Mouse (Mus musculus) kidney, embryonic 14.5 days (tissue): ENCODE results near the gene Sephs1. TPM values are rescaled to one million over a fixed set of nuclear protein-coding genes. Genes with fewer than 3 reads are reported as not detected.
"Not testable (repeated sequence)": the region's sequence is repeated elsewhere in the genome, so short reads cannot be mapped to it uniquely, and the experiment has no call there.

Experiments used
- ATAC-seq: fragments of 200-750 bp; cut with Nextera tagmentation; 2 replicates; pipeline ENCODE4 v1.8.0; 2017; ENCODE audit warnings: moderate number of reproducible peaks, mild to moderate bottlenecking, moderate TSS enrichment, moderate library complexity; ENCODE audit not compliant: low FRiP score, low TSS enrichment
- H3K27ac ChIP-seq: fragments of 300-500 bp; sonication (generic); 2 replicates; pipeline ENCODE4 v1.5.1; 2014; ENCODE audit warnings: low read depth, mild to moderate bottlenecking, low read length, moderate library complexity, mixed read lengths
- H3K27me3 ChIP-seq: fragments of 300-500 bp; sonication (generic); 2 replicates; pipeline ENCODE4 v1.6.1; 2014; ENCODE audit warnings: mild to moderate bottlenecking, low read length; ENCODE audit not compliant: control insufficient read depth, insufficient read depth
- H3K36me3 ChIP-seq: fragments of 300-500 bp; sonication (generic); 2 replicates; pipeline ENCODE4 v1.6.1; 2014; ENCODE audit warnings: low read length, mixed read lengths; ENCODE audit not compliant: control insufficient read depth, insufficient read depth
- H3K4me1 ChIP-seq: fragments of 300-500 bp; sonication (generic); 2 replicates; pipeline ENCODE4 v1.6.1; 2014; ENCODE audit warnings: low read length, mixed read lengths; ENCODE audit not compliant: control insufficient read depth, insufficient read depth
- H3K4me2 ChIP-seq: fragments of 300-500 bp; sonication (generic); replicated peaks from 2 replicates; pipeline ENCODE4 v1.6.1; 2014; ENCODE audit warnings: low read depth, mild to moderate bottlenecking, low read length
- H3K4me3 ChIP-seq: fragments of 300-500 bp; sonication (generic); 2 replicates; pipeline ENCODE4 v1.5.1; 2014; ENCODE audit warnings: mild to moderate bottlenecking, low read length
- H3K9ac ChIP-seq: fragments of 300-500 bp; sonication (generic); 2 replicates; pipeline ENCODE4 v1.6.1; 2014; ENCODE audit warnings: low read depth, mild to moderate bottlenecking, low read length, moderate library complexity
- H3K9me3 ChIP-seq: fragments of 300-500 bp; sonication (generic); 2 replicates; pipeline ENCODE4 v1.6.1; 2016; ENCODE audit warnings: low read length; ENCODE audit not compliant: control insufficient read depth
- WGBS: fragments of 180-500 bp; shearing (Covaris S2); extraction: QIAGEN DNeasy Blood & Tissue Kit; methylation state at CpG from one replicate; pipeline ENCODE4 v1.1.7; 2014; 5-methylcytosine and 5-hydroxymethylcytosine counted together
- polyA plus RNA-seq: library from polyadenylated mRNA; unstranded; fragments of >200 nt; fragmentation: Nextera tagmentation; extraction: Ambion mirVana; gene quantifications from 2 replicates; pipeline ENCODE4 v1.2.1, GENCODE M21; 2014

Sephs1 gene
- polyA plus RNA-seq, 1 experiment from 2014 or later = 122 TPM

GRCm38 (mm10) chr2:4937931-4938330 lies 56.6 kb downstream of the Sephs1 start:
- H3K27ac ChIP-seq = no peak overlapping the region
- H3K4me1 ChIP-seq = no peaks in the 10 kb centered on the region
- ATAC-seq = no peak
- no peaks in the 10 kb centered on the region for H3K36me3 ChIP-seq
- no peaks in the 10 kb centered on the region for H3K27me3 ChIP-seq
- 92% methylated on average over 7 of the region's 7 CpGs for WGBS
- no peak overlapping the region for H3K4me3 ChIP-seq
- 0 out of 2 replicates have a peak, but pooled peaks cover 2% of the 10 kb centered on the region for H3K9me3 ChIP-seq
- H3K4me2 ChIP-seq = no peak overlapping the region
- no peak overlapping the region for H3K9ac ChIP-seq

GRCm38 (mm10) chr2:4940861-4941260 lies 59.5 kb downstream of the Sephs1 start:
- Histone ChIP-seq H3K4me1 (no peaks in the 10 kb centered on the region), H3K27me3 (no peaks in the 10 kb centered on the region), H3K9me3 (peaks cover 8% of the 10 kb centered on the region; the same call in 1 of the 2 replicates), H3K36me3 (no peaks in the 10 kb centered on the region), H3K27ac (no peak overlapping the region), H3K4me3 (no peak overlapping the region), H3K9ac (no peak overlapping the region), H3K4me2 (no peak overlapping the region)
- 89% methylated on average over 11 of the region's 11 CpGs for WGBS
- ATAC-seq = no peak

GRCm38 (mm10) chr2:4949691-4950090 lies 68.3 kb downstream of the Sephs1 start:
- not testable (repeated sequence) for H3K36me3 ChIP-seq, H3K4me2 ChIP-seq, H3K4me1 ChIP-seq, H3K27ac ChIP-seq, H3K9ac ChIP-seq, H3K27me3 ChIP-seq, H3K9me3 ChIP-seq, ATAC-seq, H3K4me3 ChIP-seq
- WGBS = 89% methylated on average over 8 of the region's 8 CpGs

GRCm38 (mm10) chr2:4950986-4951385 lies 69.6 kb downstream of the Sephs1 start:
- H3K36me3 ChIP-seq = no peaks in the 10 kb centered on the region
- no peaks in the 10 kb centered on the region for H3K27me3 ChIP-seq
- no peaks in the 10 kb centered on the region for H3K4me1 ChIP-seq
- no peak overlapping the region for H3K4me3 ChIP-seq
- ATAC-seq = no peak
- no peaks in the 10 kb centered on the region; the same call in 1 of the 2 replicates for H3K9me3 ChIP-seq
- no peak overlapping the region for H3K4me2 ChIP-seq
- H3K9ac ChIP-seq = no peak overlapping the region
- 94% methylated on average over 2 of the region's 2 CpGs for whole genome bisulfite sequencing
- H3K27ac ChIP-seq = no peak overlapping the region

GRCm38 (mm10) chr2:4954216-4954760 lies 72.9 kb downstream of the Sephs1 start:
- Histone ChIP-seq H3K4me2 (no peak overlapping the region), H3K4me3 (no peak overlapping the region), H3K36me3 (no peaks in the 10 kb centered on the region), H3K27ac (no peak overlapping the region), H3K9me3 (no peaks in the 10 kb centered on the region; the same call in 1 of the 2 replicates), H3K27me3 (no peaks in the 10 kb centered on the region), H3K9ac (no peak overlapping the region), H3K4me1 (no peaks in the 10 kb centered on the region)
- 75% methylated on average over 6 of the region's 6 CpGs for WGBS
- no peak for ATAC-seq

- no peak overlapping the region for H3K4me3 ChIP-seq
- no peak overlapping the region for H3K4me2 ChIP-seq
- no peak overlapping the region for H3K27ac ChIP-seq
- H3K9me3 ChIP-seq = no peaks in the 10 kb centered on the region
- H3K9ac ChIP-seq = no peak overlapping the region
- 84% methylated on average over 12 of the region's 12 CpGs for WGBS
- no peaks in the 10 kb centered on the region for H3K36me3 ChIP-seq
- no peaks in the 10 kb centered on the region for H3K4me1 ChIP-seq
- no peaks in the 10 kb centered on the region for H3K27me3 ChIP-seq
- ATAC-seq = no peak
Observed at GRCm38 (mm10) chr2:4958039-4958438, 76.7 kb downstream of the Sephs1 start.

Other genes starting within 250 kb of the Sephs1 start
- gene Prpf18, start 229.5 kb upstream of the Sephs1 start, polyA plus RNA-seq = 20.4 and 38.8 TPM in 2 replicates
- 4.2 and 6.9 TPM in 2 replicates for gene Bend7, start 163.7 kb upstream of the Sephs1 start, polyA plus RNA-seq
- 36.8 and 43.4 TPM in 2 replicates for gene Phyh, start 37.5 kb downstream of the Sephs1 start, polyA plus RNA-seq
- gene Ucma, start 94.6 kb downstream of the Sephs1 start, polyA plus RNA-seq = not detected in 2 replicates
- gene Mcm10, start 131.2 kb downstream of the Sephs1 start, polyA plus RNA-seq = 30.5 and 46.4 TPM in 2 replicates
- gene Optn, start 182.5 kb downstream of the Sephs1 start, polyA plus RNA-seq = 4.0 and 7.6 TPM in 2 replicates